Mouse (Mus musculus) cortical plate, adult 2 months (tissue): Measurements from ENCODE around the gene Adam8.

ENCODE experiments used
- CTCF ChIP-seq: fragments of 200-500 bp; IDR thresholded peaks from 2 replicates; pipeline ENCODE4 v1.5.1; 2011; ENCODE audit warnings: mild to moderate bottlenecking, control low read depth, low read length; ENCODE audit not compliant: insufficient read depth; ENCODE audit errors: extremely low read depth
- POLR2A ChIP-seq: fragments of 200-500 bp; IDR thresholded peaks from 2 replicates; pipeline ENCODE4 v1.6.1; 2011; ENCODE audit warnings: mild to moderate bottlenecking, low read length, control low read depth; ENCODE audit not compliant: insufficient read depth; ENCODE audit errors: extremely low read depth

GRCm38 (mm10) chr7:139945516-139945915 lies 46.8 kb downstream of the Adam8 start:
- TF ChIP-seq CTCF (no peak), POLR2A (no peak)
